Mouse (Mus musculus) naive thymus-derived CD4-positive, alpha-beta T cell, adult 5 months (primary cell): ENCODE data around the gene Dok3. TPM values are rescaled to one million over a fixed set of nuclear protein-coding genes. Genes with fewer than 3 reads are reported as not detected.

Experiments used
- polyA plus RNA-seq: library from polyadenylated mRNA; unstranded; fragments of 100-300 nt; shearing (Covaris generic); gene quantifications from one replicate; pipeline ENCODE4 v1.2.1, GENCODE M21; 2017

The Dok3 gene
- 0.35 TPM for polyA plus RNA-seq

GRCm38 (mm10) chr13:55529198-55529915 lies at the start of gene Dok3:
Dok3 (minus strand) TSS chr13:55529296.

GRCm38 (mm10) chr13:55573432-55573831 lies 44.3 kb upstream of the Dok3 start, which contains the start of gene Tmed9:
Tmed9 (plus strand) TSS chr13:55573732.

GRCm38 (mm10) chr13:55571027-55571751 lies 42.1 kb upstream of the Dok3 start, which contains the start of gene Fam193b:
Fam193b (minus strand) TSS chr13:55571120.

GRCm38 (mm10) chr13:55536194-55537175 lies 7.4 kb upstream of the Dok3 start, which contains the start of gene Ddx41:
Ddx41 (minus strand) TSS chr13:55536658.

GRCm38 (mm10) chr13:55513111-55513748 lies 15.9 kb downstream of the Dok3 start, which contains the start of gene Pdlim7:
Pdlim7 (minus strand) TSS chr13:55513676.

GRCm38 (mm10) chr13:55487578-55488498 lies 41.3 kb downstream of the Dok3 start, which contains the start of gene Dbn1:
Dbn1 (minus strand) TSS chr13:55488111.

Other genes starting within 250 kb of the Dok3 start
- 214 TPM for gene Prelid1, start 208.8 kb downstream of the Dok3 start, polyA plus RNA-seq
- gene Rab24, start 207.3 kb downstream of the Dok3 start, polyA plus RNA-seq, result 120 TPM
- gene Mxd3, start 199.5 kb downstream of the Dok3 start, polyA plus RNA-seq, result 0.37 TPM
- gene Lman2, start 166.5 kb downstream of the Dok3 start, polyA plus RNA-seq, result 101 TPM
- gene Rgs14, start 159.6 kb downstream of the Dok3 start, polyA plus RNA-seq, result 94.5 TPM
- not detected for gene Slc34a1, start 131.1 kb downstream of the Dok3 start, polyA plus RNA-seq
- gene Pfn3, start 114.1 kb downstream of the Dok3 start, polyA plus RNA-seq, result not detected
- gene F12, start 102.5 kb downstream of the Dok3 start, polyA plus RNA-seq, result not detected
- 480 TPM for gene Grk6, start 84.2 kb downstream of the Dok3 start, polyA plus RNA-seq
- 3.8 TPM for gene Prr7, start 65.0 kb downstream of the Dok3 start, polyA plus RNA-seq
- gene Dbn1, start 41.2 kb downstream of the Dok3 start, polyA plus RNA-seq, result not detected
- 6.5 TPM for gene Pdlim7, start 15.6 kb downstream of the Dok3 start, polyA plus RNA-seq
- gene Ddx41, start 7.4 kb upstream of the Dok3 start, polyA plus RNA-seq, result 57.7 TPM
- 76.0 TPM for gene Fam193b, start 41.8 kb upstream of the Dok3 start, polyA plus RNA-seq
- 258 TPM for gene Tmed9, start 44.4 kb upstream of the Dok3 start, polyA plus RNA-seq
- 30.1 TPM for gene B4galt7, start 70.6 kb upstream of the Dok3 start, polyA plus RNA-seq
- 20.4 TPM for gene Caml, start 93.7 kb upstream of the Dok3 start, polyA plus RNA-seq
- gene Ddx46, start 105.7 kb upstream of the Dok3 start, polyA plus RNA-seq, result 86.6 TPM
- gene B230219D22Rik, start 163.8 kb upstream of the Dok3 start, polyA plus RNA-seq, result 31.8 TPM
- gene Txndc15, start 185.4 kb upstream of the Dok3 start, polyA plus RNA-seq, result 36.4 TPM
- gene Pcbd2, start 198.1 kb upstream of the Dok3 start, polyA plus RNA-seq, result 34.5 TPM